Mouse (Mus musculus) forebrain, postnatal 0 days (tissue): Measurements from ENCODE around the gene Gdf1. TPM values are rescaled to one million over a fixed set of nuclear protein-coding genes. Genes with fewer than 3 reads are reported as not detected.

ENCODE experiments used
- ATAC-seq: fragments of 200-750 bp; cut with Nextera tagmentation; 2 replicates; pipeline ENCODE4 v1.8.0; 2017; ENCODE audit warnings: mild to moderate bottlenecking, moderate library complexity
- DNase-seq: peaks from one replicate; pipeline ENCODE4 v3.0.0-alpha.2; 2015
- H3K27ac ChIP-seq: fragments of 300-500 bp; sonication (generic); 2 replicates; pipeline ENCODE4 v1.5.1; 2014; ENCODE audit warnings: low read depth, mild to moderate bottlenecking, antibody characterized with exemption, low read length, moderate library complexity, mixed read lengths
- H3K27me3 ChIP-seq: fragments of 300-500 bp; sonication (generic); 2 replicates; pipeline ENCODE4 v1.6.1; 2014; ENCODE audit warnings: mild to moderate bottlenecking, low read length, mixed read lengths; ENCODE audit not compliant: insufficient read depth
- H3K36me3 ChIP-seq: fragments of 300-500 bp; sonication (generic); 2 replicates; pipeline ENCODE4 v1.6.1; 2014; ENCODE audit warnings: mild to moderate bottlenecking, moderate library complexity; ENCODE audit not compliant: insufficient read depth
- H3K4me1 ChIP-seq: fragments of 300-500 bp; sonication (generic); 2 replicates; pipeline ENCODE4 v1.6.1; 2014; ENCODE audit warnings: antibody characterized with exemption; ENCODE audit not compliant: insufficient read depth
- H3K4me2 ChIP-seq: fragments of 300-500 bp; sonication (generic); 2 replicates; pipeline ENCODE4 v1.6.1; 2014; ENCODE audit warnings: low read depth, mild to moderate bottlenecking, moderate library complexity
- H3K4me3 ChIP-seq: fragments of 300-500 bp; sonication (generic); 2 replicates; pipeline ENCODE4 v1.5.1; 2014; ENCODE audit warnings: low read depth, low read length, mixed read lengths
- H3K9ac ChIP-seq: fragments of 300-500 bp; sonication (generic); 2 replicates; pipeline ENCODE4 v1.6.1; 2014; ENCODE audit warnings: mild to moderate bottlenecking
- H3K9me3 ChIP-seq: fragments of 300-500 bp; sonication (generic); 2 replicates; pipeline ENCODE4 v1.6.1; 2016; ENCODE audit warnings: low read length
- CTCF ChIP-seq: sonication (generic); IDR thresholded peaks from 2 replicates; pipeline ENCODE4 v1.5.1; 2016; ENCODE audit warnings: antibody characterized with exemption, control low read depth, low read depth
- WGBS: fragments of 180-500 bp; shearing (Covaris S2); extraction: QIAGEN DNeasy Blood & Tissue Kit; methylation state at CpG from one replicate; pipeline ENCODE4 v1.1.7; 2014; 5-methylcytosine and 5-hydroxymethylcytosine counted together
- polyA plus RNA-seq: library from polyadenylated mRNA; unstranded; fragments of >200 nt; fragmentation: Nextera tagmentation; extraction: Ambion mirVana; gene quantifications from 2 replicates; pipeline ENCODE4 v1.2.1, GENCODE M21; 2015
- total RNA-seq: library from RNA; depleted of rRNA; stranded (reverse); fragments of >200 nt; gene quantifications from 2 replicates; pipeline ENCODE4 v1.2.3, GENCODE M21; 2014

The Gdf1 gene
- total and polyA plus RNA-seq, 2 experiments from 2014 or later = 6.2 to 8.1 TPM

- Histone ChIP-seq H3K4me2 (no peak overlapping the region), H3K27ac (no peak overlapping the region), H3K27me3 (no peaks in the 10 kb centered on the region), H3K9ac (no peak overlapping the region), H3K4me3 (no peak overlapping the region), H3K9me3 (no peaks in the 10 kb centered on the region), H3K36me3 (peaks cover 27% of the 10 kb centered on the region), H3K4me1 (no peaks in the 10 kb centered on the region)
- DNase-seq (no peak), ATAC-seq (no peak)
- TF ChIP-seq CTCF = peak; percentile 34
- 90% methylated on average over 8 of the region's 8 CpGs for WGBS
Observed at GRCm38 (mm10) chr8:70286737-70287136, 42.9 kb upstream of the Gdf1 start.

- H3K9me3 ChIP-seq = no peaks in the 10 kb centered on the region
- DNase-seq = no peak
- no peak overlapping the region for H3K4me3 ChIP-seq
- H3K4me1 ChIP-seq = no peaks in the 10 kb centered on the region
- peaks cover 79% of the 10 kb centered on the region for H3K36me3 ChIP-seq
- 0 out of 2 replicates have a peak, but pooled peaks have one; percentile 4 for ATAC-seq
- no peak overlapping the region for H3K4me2 ChIP-seq
- WGBS = 67% methylated on average over 5 of the region's 5 CpGs
- no peak for TF ChIP-seq CTCF
- H3K27ac ChIP-seq = no peak overlapping the region
- H3K9ac ChIP-seq = no peak overlapping the region
- no peaks in the 10 kb centered on the region for H3K27me3 ChIP-seq
Observed at GRCm38 (mm10) chr8:70293988-70294405, 35.6 kb upstream of the Gdf1 start.

- Histone ChIP-seq H3K9ac (no peak overlapping the region), H3K36me3 (peaks cover 47% of the 10 kb centered on the region), H3K9me3 (no peaks in the 10 kb centered on the region)
Observed at GRCm38 (mm10) chr8:70300881-70301280, 28.7 kb upstream of the Gdf1 start.

DNA sequence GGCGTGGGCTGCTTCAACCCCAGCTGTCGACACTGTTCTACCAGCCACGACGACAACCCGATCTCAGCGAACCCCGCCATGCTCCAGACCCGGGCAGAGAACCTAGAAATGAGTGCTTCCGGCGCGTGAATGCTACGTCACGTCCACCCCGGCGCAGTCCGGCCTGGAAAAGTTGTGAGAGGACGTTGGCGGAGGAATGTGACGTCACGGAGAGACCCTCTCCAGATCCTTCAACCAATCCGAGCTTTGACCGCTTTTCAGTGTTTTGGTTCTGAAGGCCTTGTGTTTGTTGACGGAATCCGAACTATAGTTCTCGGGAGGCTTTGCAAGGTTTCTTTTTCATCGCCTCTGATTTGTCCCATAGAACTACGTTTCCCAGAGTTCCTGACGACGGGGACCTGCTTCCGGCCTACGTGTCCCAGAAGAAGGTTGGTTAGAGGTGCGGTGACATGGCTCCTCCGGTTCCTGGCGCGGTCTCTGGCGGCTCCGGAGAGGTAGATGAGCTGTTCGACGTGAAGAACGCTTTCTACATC lies 27.2 kb upstream of the Gdf1 start, which contains the start of the genes Ddx49 and Cope:
Gene Ddx49, minus strand, starts transcription at position 132 of the 533 bp plus-strand sequence.
Gene Cope, plus strand, starts transcription at position 161 of the 533 bp plus-strand sequence.
- Histone ChIP-seq H3K4me3 (peak within 1 kb of the TSS; percentile 76), H3K27ac (peak within 1 kb of the TSS; percentile 58), H3K4me1 (peaks cover 13% of the 10 kb centered on the region), H3K27me3 (no peaks in the 10 kb centered on the region), H3K36me3 (peaks cover 47% of the 10 kb centered on the region), H3K4me2 (peak within 1 kb of the TSS; percentile 88), H3K9ac (peak within 1 kb of the TSS; percentile 70), H3K9me3 (no peaks in the 10 kb centered on the region)
- no peak for TF ChIP-seq CTCF
- ATAC-seq (peak; percentile 96), DNase-seq (peak; percentile 97)
- WGBS = under 1% methylated on average over 40 of the region's 40 CpGs

More at GRCm38 (mm10) chr8:70300881-70301280, 28.7 kb upstream of the Gdf1 start:
- peaks cover 13% of the 10 kb centered on the region for H3K4me1 ChIP-seq
- no peak overlapping the region for H3K27ac ChIP-seq
- DNase-seq (no peak), ATAC-seq (no peak)
- no peak overlapping the region for H3K4me3 ChIP-seq
- no peak overlapping the region for H3K4me2 ChIP-seq
- TF ChIP-seq CTCF = no peak
- 90% methylated on average over 3 of the region's 3 CpGs for WGBS
- no peaks in the 10 kb centered on the region for H3K27me3 ChIP-seq

GRCm38 (mm10) chr8:70302901-70303300 lies 26.7 kb upstream of the Gdf1 start:
- Histone ChIP-seq H3K36me3 (peaks cover 47% of the 10 kb centered on the region), H3K27me3 (no peaks in the 10 kb centered on the region), H3K4me1 (peaks cover 13% of the 10 kb centered on the region), H3K27ac (peak overlapping the region; percentile 58), H3K4me2 (peak overlapping the region; percentile 88), H3K4me3 (peak overlapping the region; percentile 76), H3K9me3 (no peaks in the 10 kb centered on the region), H3K9ac (peak overlapping the region; percentile 70)
- ATAC-seq = no peak
- TF ChIP-seq CTCF = no peak
- no peak for DNase-seq
- WGBS = 3% methylated on average over 16 of the region's 16 CpGs

DNA sequence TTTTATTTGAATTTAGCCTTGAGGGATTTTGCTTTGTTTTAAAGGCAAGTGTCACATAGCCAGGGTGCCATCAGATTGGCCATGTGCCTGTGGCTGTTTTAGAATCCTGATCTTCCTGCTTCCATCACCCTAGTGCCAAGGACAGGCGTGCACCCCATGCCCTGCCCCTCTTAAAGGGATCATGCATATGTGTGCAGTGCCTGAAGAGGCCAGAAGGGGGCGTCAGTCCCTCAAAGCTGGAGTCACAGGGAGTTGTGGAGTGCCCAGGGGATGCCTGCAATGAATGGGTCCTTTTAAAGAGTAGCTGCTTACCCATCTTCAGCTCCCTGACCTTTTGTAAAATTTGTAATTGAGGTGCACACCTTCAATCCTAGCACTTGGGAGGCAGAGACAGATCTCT lies 20.3 kb upstream of the Gdf1 start:
- no peaks in the 10 kb centered on the region for H3K4me1 ChIP-seq
- peaks cover 84% of the 10 kb centered on the region for H3K36me3 ChIP-seq
- ATAC-seq (peak; percentile 21; the same call in 1 of the 2 replicates), DNase-seq (no peak)
- H3K9me3 ChIP-seq = no peaks in the 10 kb centered on the region
- no peak overlapping the region for H3K9ac ChIP-seq
- no peak overlapping the region for H3K27ac ChIP-seq
- H3K27me3 ChIP-seq = no peaks in the 10 kb centered on the region
- no peak overlapping the region for H3K4me3 ChIP-seq
- peak; percentile 75 for TF ChIP-seq CTCF
- whole genome bisulfite sequencing = 21% methylated on average over 2 of the region's 2 CpGs
- H3K4me2 ChIP-seq = no peak overlapping the region

DNA sequence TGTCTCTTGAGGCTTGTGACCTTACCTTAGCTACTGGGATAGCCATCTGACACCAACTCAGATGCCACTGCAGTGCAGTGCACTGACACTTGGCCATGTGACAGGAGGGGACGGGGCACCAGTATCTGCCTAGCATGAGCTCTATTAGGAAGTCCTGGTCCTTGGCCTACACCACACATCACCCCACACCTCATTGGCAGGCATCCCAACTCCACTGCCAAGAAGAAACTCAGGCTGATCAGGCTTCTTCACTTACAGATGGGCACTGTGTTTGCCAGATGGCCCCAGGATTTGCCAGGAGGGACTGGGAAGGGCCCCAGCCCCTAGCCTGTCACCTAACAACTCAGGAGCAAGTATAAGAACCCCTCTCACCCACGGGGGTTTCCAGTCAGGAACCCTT lies 16.2 kb upstream of the Gdf1 start:
- WGBS = 70% methylated on average over 2 of the region's 2 CpGs
- Histone ChIP-seq H3K9ac (no peak overlapping the region), H3K4me1 (peaks cover 16% of the 10 kb centered on the region), H3K36me3 (peaks cover 50% of the 10 kb centered on the region), H3K27ac (no peak overlapping the region), H3K4me3 (no peak overlapping the region), H3K27me3 (no peaks in the 10 kb centered on the region), H3K4me2 (no peak overlapping the region), H3K9me3 (no peaks in the 10 kb centered on the region)
- no peak for TF ChIP-seq CTCF
- ATAC-seq (no peak), DNase-seq (no peak)
